Mouse (Mus musculus) stomach, postnatal 0 days (tissue): Measurements from ENCODE around the gene Uqcc2.

Experiments
- CTCF ChIP-seq: IDR thresholded peaks from 2 replicates; pipeline ENCODE4 v1.5.1; 2016; ENCODE audit warnings: antibody characterized with exemption, low read depth, mild to moderate bottlenecking, moderate library complexity
- EP300 ChIP-seq: optimal IDR thresholded peaks from 2 replicates; pipeline ENCODE3; 2016; ENCODE audit warnings: antibody characterized with exemption

GRCm38 (mm10) chr17:27087426-27087825 is 46.3 kb downstream of the Uqcc2 start:
- TF ChIP-seq CTCF: peak; percentile 64
- no peak for TF ChIP-seq EP300
